9 mouse cellular contexts compared by ENCODE assay signal in genomic region chr10:80348981-80349380, GRCm38 (mm10). TPM values are rescaled to one million over a fixed set of nuclear protein-coding genes. Genes with fewer than 3 reads are reported as not detected.
DNase-seq lines count a peak whose midpoint lies in the region; ATAC-seq lines count a peak whose summit lies in the region.
"Had no signal": no experiment of that assay in that cellular context is flagged by ENCODE, and none has a peak within 500 bp of the region (broad histone marks: within the 10 kb centered on the region; RNA-seq: fewer than 3 reads in every experiment).

No protein-coding gene starts in this region.

- no peak for DNase-seq in forebrain, embryonic 10.5 days (ENCODE audit: extremely low spot score, low spot score)
- DNase-seq in lung, postnatal 14 days: no peak
- DNase-seq in retina, embryonic 14.5 days (ENCODE audit: low spot score): peak; percentile 53
- DNase-seq: layer of hippocampus, adult 9-11 months had no signal

- H3K4me2 ChIP-seq in forebrain, embryonic 15.5 days (replicated peaks): no peak overlapping the region
- H3K4me2 ChIP-seq in lung, embryonic 15.5 days: peak overlapping the region; percentile 59
- peak overlapping the region; percentile 64 for H3K4me2 ChIP-seq in heart, embryonic 16.5 days (ENCODE audit: low read depth, low read length)

- WGBS in forebrain, embryonic 10.5 days: 16% methylated on average over 26 of the region's 26 CpGs
- WGBS in forebrain, embryonic 15.5 days: 16% methylated on average over 26 of the region's 26 CpGs
- 15% methylated on average over 26 of the region's 26 CpGs for WGBS in lung, embryonic 15.5 days
- 16% methylated on average over 25 of the region's 26 CpGs for WGBS in heart, embryonic 16.5 days

- H3K4me3 ChIP-seq in forebrain, embryonic 10.5 days: peak overlapping the region; percentile 44
- no peak overlapping the region for H3K4me3 ChIP-seq in forebrain, embryonic 15.5 days
- peak overlapping the region; percentile 30 for H3K4me3 ChIP-seq in lung, embryonic 15.5 days
- H3K4me3 ChIP-seq in heart, embryonic 16.5 days (ENCODE audit: low read length): peak overlapping the region; percentile 51

- no peaks in the 10 kb centered on the region for H3K36me3 ChIP-seq in forebrain, embryonic 10.5 days (replicated peaks)
- no peaks in the 10 kb centered on the region for H3K36me3 ChIP-seq in forebrain, embryonic 15.5 days
- H3K36me3 ChIP-seq in lung, embryonic 15.5 days: no peaks in the 10 kb centered on the region
- H3K36me3 ChIP-seq in heart, embryonic 16.5 days (ENCODE audit: control insufficient read depth, insufficient read depth): no peaks in the 10 kb centered on the region

- H3K27me3 ChIP-seq in forebrain, embryonic 10.5 days (ENCODE audit: poor library complexity, severe bottlenecking): peaks cover 100% of the 10 kb centered on the region
- peaks cover 86% of the 10 kb centered on the region for H3K27me3 ChIP-seq in forebrain, embryonic 15.5 days
- peaks cover 97% of the 10 kb centered on the region for H3K27me3 ChIP-seq in lung, embryonic 15.5 days
- peaks cover 67% of the 10 kb centered on the region for H3K27me3 ChIP-seq in heart, embryonic 16.5 days (ENCODE audit: control insufficient read depth, insufficient read depth, low read length)

- no peak overlapping the region for H3K9ac ChIP-seq in forebrain, embryonic 15.5 days (replicated peaks)
- H3K9ac ChIP-seq in lung, embryonic 15.5 days: 0 out of 2 replicates have a peak overlapping the region, but pooled peaks have one; percentile 13
- peak overlapping the region; percentile 64 for H3K9ac ChIP-seq in heart, embryonic 16.5 days (ENCODE audit: low read length)

- H3K4me1 ChIP-seq in forebrain, embryonic 10.5 days: peaks cover 38% of the 10 kb centered on the region
- peaks cover 13% of the 10 kb centered on the region; the same call in 1 of the 2 replicates for H3K4me1 ChIP-seq in forebrain, embryonic 15.5 days
- H3K4me1 ChIP-seq in lung, embryonic 15.5 days: peaks cover 38% of the 10 kb centered on the region
- H3K4me1 ChIP-seq in heart, embryonic 16.5 days (ENCODE audit: control insufficient read depth, insufficient read depth, low read length): peaks cover 25% of the 10 kb centered on the region

- H3K9me3 ChIP-seq in forebrain, embryonic 10.5 days: no peaks in the 10 kb centered on the region
- H3K9me3 ChIP-seq in forebrain, embryonic 15.5 days: no peaks in the 10 kb centered on the region
- no peaks in the 10 kb centered on the region for H3K9me3 ChIP-seq in lung, embryonic 15.5 days
- H3K9me3 ChIP-seq in heart, embryonic 16.5 days (replicated peaks; ENCODE audit: control insufficient read depth, low read length): no peaks in the 10 kb centered on the region

- ATAC-seq in forebrain, embryonic 15.5 days (replicated peaks): no peak
- no peak for ATAC-seq in lung, embryonic 15.5 days (ENCODE audit: borderline replicate concordance, extremely low read depth, low FRiP score, low TSS enrichment)
- ATAC-seq in heart, embryonic 16.5 days (replicated peaks; ENCODE audit: extremely low read depth, insufficient read depth, low FRiP score): 0 out of 2 replicates have a peak, but pooled peaks have one; percentile 7
- ATAC-seq in inflammation-experienced regulatory T-cells, adult 6 months: no peak
- ATAC-seq in cerebellum, adult (ENCODE audit: insufficient number of reproducible peaks, low FRiP score, low TSS enrichment): no peak

- H3K27ac ChIP-seq in forebrain, embryonic 10.5 days: no peak overlapping the region
- no peak overlapping the region for H3K27ac ChIP-seq in forebrain, embryonic 15.5 days (replicated peaks)
- H3K27ac ChIP-seq in lung, embryonic 15.5 days: no peak overlapping the region
- H3K27ac ChIP-seq in heart, embryonic 16.5 days (ENCODE audit: low read length): no peak overlapping the region

RNA-seq across cellular contexts. Expression of gene Adamtsl5, which starts 0.8 kb away (rescaled TPM):
- polyA plus RNA-seq in forebrain, embryonic 10.5 days (2016; fragmentation: Nextera tagmentation; extraction: Ambion mirVana): 0.27 and 0.54 TPM in 2 replicates
- 0.32 and 0.61 TPM in 2 replicates for polyA plus RNA-seq in forebrain, embryonic 15.5 days (2015; fragmentation: Nextera tagmentation; extraction: Ambion mirVana)
- 2.5 and 3.4 TPM in 2 replicates for polyA plus RNA-seq in lung, embryonic 15.5 days (2015; fragmentation: Nextera tagmentation; extraction: Ambion mirVana)
- 15.5 and 16.0 TPM in 2 replicates for polyA plus RNA-seq in heart, embryonic 16.5 days (2015; fragmentation: Nextera tagmentation; extraction: Ambion mirVana)
- not detected for polyA plus RNA-seq in inflammation-experienced regulatory T-cells, adult 6 months (2017; shearing (Covaris generic))

RNA-seq across cellular contexts. Expression of gene Plk5, which starts 7.3 kb away (rescaled TPM):
- 0.43 and 0.71 TPM in 2 replicates for polyA plus RNA-seq in forebrain, embryonic 10.5 days (2016; fragmentation: Nextera tagmentation; extraction: Ambion mirVana)
- polyA plus RNA-seq in forebrain, embryonic 15.5 days (2015; fragmentation: Nextera tagmentation; extraction: Ambion mirVana): 2.2 and 2.7 TPM in 2 replicates
- polyA plus RNA-seq in lung, embryonic 15.5 days (2015; fragmentation: Nextera tagmentation; extraction: Ambion mirVana): 0.74 and 1.0 TPM in 2 replicates
- polyA plus RNA-seq in heart, embryonic 16.5 days (2015; fragmentation: Nextera tagmentation; extraction: Ambion mirVana): 0.07 and 0.14 TPM in 2 replicates
- polyA plus RNA-seq in inflammation-experienced regulatory T-cells, adult 6 months (2017; shearing (Covaris generic)): not detected

RNA-seq across cellular contexts. Expression of gene Reep6, which starts 19.2 kb away (rescaled TPM):
- polyA plus RNA-seq in forebrain, embryonic 10.5 days (2016; fragmentation: Nextera tagmentation; extraction: Ambion mirVana): 7.7 and 9.1 TPM in 2 replicates
- polyA plus RNA-seq in forebrain, embryonic 15.5 days (2015; fragmentation: Nextera tagmentation; extraction: Ambion mirVana): 2.6 and 2.9 TPM in 2 replicates
- 13.8 and 14.2 TPM in 2 replicates for polyA plus RNA-seq in lung, embryonic 15.5 days (2015; fragmentation: Nextera tagmentation; extraction: Ambion mirVana)
- polyA plus RNA-seq in heart, embryonic 16.5 days (2015; fragmentation: Nextera tagmentation; extraction: Ambion mirVana): 1.8 and 2.6 TPM in 2 replicates
- polyA plus RNA-seq in inflammation-experienced regulatory T-cells, adult 6 months (2017; shearing (Covaris generic)): not detected

RNA-seq across cellular contexts. Expression of gene Pcsk4, which starts 19.7 kb away (rescaled TPM):
- polyA plus RNA-seq in forebrain, embryonic 10.5 days (2016; fragmentation: Nextera tagmentation; extraction: Ambion mirVana): 5.7 and 6.7 TPM in 2 replicates
- polyA plus RNA-seq in forebrain, embryonic 15.5 days (2015; fragmentation: Nextera tagmentation; extraction: Ambion mirVana): 2.5 and 2.6 TPM in 2 replicates
- polyA plus RNA-seq in lung, embryonic 15.5 days (2015; fragmentation: Nextera tagmentation; extraction: Ambion mirVana): 3.4 and 4.0 TPM in 2 replicates
- 1.6 and 1.9 TPM in 2 replicates for polyA plus RNA-seq in heart, embryonic 16.5 days (2015; fragmentation: Nextera tagmentation; extraction: Ambion mirVana)
- polyA plus RNA-seq in inflammation-experienced regulatory T-cells, adult 6 months (2017; shearing (Covaris generic)): 10 to 100 TPM in 1 of 3 experiments, 1 to 10 TPM in 2; 2.2 to 10.8 (median 9.5) TPM

RNA-seq across cellular contexts. Expression of gene 2310011J03Rik, which starts 28.6 kb away (rescaled TPM):
- polyA plus RNA-seq in forebrain, embryonic 10.5 days (2016; fragmentation: Nextera tagmentation; extraction: Ambion mirVana): 56.4 and 60.2 TPM in 2 replicates
- polyA plus RNA-seq in forebrain, embryonic 15.5 days (2015; fragmentation: Nextera tagmentation; extraction: Ambion mirVana): 36.9 and 38.1 TPM in 2 replicates
- polyA plus RNA-seq in lung, embryonic 15.5 days (2015; fragmentation: Nextera tagmentation; extraction: Ambion mirVana): 47.7 and 51.9 TPM in 2 replicates
- 33.5 and 35.8 TPM in 2 replicates for polyA plus RNA-seq in heart, embryonic 16.5 days (2015; fragmentation: Nextera tagmentation; extraction: Ambion mirVana)
- polyA plus RNA-seq in inflammation-experienced regulatory T-cells, adult 6 months (2017; shearing (Covaris generic)): 10 to 100 TPM; 38.1 to 52.1 (median 41.8) TPM
